Mouse (Mus musculus) kidney, postnatal 14 days (tissue): ENCODE measurements at regions not wholly inside any gene's neighbourhood (a gene's known extent, or its start where the extent isn't known, plus 50 kb on each side); places are given as distances from the start of the nearest gene placed in this dataset.

Source experiments
- DNase-seq: peaks from one replicate; pipeline ENCODE4 v3.0.0; 2022; ENCODE audit warnings: mixed read lengths

DNA sequence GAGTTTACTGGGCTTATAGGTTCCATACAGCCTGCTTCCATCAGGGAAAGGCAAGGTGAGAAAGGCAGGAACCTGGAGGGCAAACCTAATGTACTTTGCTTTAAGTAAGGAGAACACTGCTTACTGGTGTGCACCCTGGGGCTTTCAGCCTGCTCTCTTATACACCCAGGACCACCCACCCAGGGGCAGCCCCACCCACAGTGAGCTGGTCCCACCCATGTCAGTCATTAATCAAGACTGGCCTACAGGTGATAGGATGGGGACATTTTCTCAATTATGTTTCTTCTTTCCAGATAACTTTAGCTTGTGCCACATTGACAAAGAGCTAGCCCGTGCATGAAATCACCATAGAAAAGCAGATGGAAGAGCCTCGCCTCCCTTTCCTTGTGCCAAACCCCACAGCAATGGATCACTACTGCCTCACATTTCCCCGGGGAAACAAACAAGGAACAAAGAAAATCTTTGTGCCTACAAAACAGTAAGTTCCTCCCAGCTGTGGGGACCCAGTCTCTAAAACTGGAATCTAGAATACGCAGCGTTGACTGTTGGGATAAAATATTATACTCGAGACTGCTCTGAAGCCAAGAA lies 221.5 kb downstream of the Pdcd6ip start:
- no peak for DNase-seq

DNA sequence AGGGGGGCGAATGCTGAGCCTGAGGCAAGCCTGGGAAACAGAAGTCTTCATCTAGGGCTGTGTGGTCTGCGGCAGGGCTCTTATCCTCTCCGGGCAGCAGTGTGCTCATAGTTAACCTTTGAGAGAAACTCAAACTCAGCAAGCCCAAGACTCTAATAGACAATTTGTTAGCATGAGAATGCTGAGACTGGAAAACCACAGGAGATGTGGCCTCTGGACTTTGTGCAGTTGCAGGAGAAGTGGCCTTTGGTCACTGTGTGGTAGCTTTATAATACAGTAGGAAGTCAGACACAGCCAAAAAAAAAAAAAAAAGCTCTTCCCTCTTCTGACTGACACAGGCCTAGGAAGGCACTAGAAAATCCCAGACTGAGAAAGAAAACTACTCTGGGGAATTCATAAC lies 228.2 kb downstream of the Pdcd6ip start:
- peak; percentile 66 for DNase-seq

DNA sequence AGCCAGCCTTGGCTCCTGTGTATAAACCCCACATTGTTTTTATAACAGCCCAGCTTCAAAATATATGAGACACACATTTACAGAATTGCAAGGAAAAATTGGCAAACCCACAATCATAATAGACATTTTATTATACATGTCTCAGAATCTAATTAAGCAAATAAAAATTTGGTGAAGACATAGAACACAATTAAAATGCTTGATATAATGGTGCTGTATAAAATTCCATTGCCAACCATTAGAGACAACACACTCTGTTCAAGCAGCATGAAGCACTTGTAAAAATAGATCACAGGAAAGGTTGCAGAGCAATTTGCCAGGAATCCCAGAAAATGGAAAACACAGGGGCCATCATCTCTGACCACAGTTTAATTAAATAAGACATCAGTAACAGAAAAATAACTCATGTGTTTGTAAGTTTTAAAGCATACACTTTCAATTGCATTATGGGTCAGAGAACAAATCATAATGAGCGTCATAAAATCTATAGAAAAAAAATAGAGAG lies 229.2 kb downstream of the Pdcd6ip start:
- DNase-seq = no peak

GRCm38 (mm10) chr9:113471781-113472180 lies 236.3 kb downstream of the Pdcd6ip start:
- no peak for DNase-seq

DNA sequence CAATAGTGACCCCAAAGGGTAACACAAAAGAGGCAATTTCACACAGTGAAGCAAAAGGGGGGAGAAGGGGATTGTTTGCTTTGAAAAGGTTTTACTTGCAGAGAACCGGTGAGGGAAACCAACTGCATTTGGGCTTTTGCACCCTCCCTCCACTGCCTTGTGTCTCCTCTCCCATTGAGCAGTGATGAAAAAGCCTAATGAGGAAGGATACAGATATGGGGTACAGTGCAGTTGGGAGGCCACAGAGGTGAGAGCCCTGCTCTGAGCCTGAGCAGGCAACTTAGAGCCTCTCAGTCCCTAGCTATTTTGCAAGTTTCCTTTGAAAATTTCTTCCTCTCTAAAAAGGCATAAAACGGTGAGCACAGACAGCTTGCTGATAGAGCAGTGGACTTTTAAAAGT lies 245.2 kb downstream of the Pdcd6ip start:
- no peak for DNase-seq

DNA sequence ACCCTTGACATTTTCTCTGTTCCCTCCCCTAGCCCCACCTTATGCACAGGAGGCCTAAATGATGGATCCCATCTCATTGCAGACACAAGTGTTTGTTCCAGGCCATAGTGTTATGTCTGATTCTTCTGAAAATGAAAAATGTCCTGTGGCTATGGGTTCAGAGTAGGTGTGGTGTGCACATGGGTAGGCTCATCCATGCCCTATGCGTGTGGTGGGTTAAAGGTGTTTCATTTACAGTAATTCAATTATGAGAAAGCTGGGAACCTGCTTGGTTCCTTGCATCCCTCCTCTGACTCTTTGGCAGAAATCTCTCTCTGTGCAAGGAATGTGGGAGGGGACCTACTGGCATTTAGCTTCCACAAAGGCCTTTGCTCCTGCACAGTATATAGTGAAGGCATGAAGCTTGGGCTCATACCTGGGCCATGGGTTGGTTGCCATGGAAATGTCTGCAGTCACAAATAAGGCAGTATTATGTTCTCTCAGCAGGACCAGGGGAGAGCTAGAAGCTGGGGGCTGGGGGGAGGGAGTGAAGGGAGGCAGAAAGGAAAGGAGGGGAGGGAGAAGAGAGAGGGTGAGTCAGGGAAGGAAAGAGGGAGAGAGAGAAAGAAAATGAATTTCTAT lies 245.7 kb downstream of the Pdcd6ip start:
- DNase-seq = no peak

DNA sequence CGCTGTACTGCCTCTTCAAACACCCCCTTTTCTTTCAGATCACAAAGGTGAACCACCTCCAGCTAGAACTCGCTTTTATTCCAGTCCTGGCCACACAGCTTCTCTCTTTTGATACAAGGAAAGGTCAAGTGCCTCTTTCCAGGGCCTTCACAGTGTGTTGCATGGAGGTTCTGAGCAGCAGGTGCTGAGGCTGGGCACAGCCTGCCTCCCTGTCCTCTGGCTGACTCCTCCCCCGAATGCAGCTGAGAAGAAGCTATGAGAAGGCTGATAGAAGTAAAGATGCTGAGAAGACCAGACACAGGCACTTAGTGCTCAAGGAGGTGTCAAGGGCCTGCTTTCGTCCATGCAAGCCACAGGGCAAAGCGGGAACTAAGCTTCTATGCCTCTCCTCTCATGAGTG lies 248.2 kb downstream of the Pdcd6ip start:
- no peak for DNase-seq

GRCm38 (mm10) chr9:113459221-113459620 lies 248.8 kb downstream of the Pdcd6ip start:
- DNase-seq = no peak

DNA sequence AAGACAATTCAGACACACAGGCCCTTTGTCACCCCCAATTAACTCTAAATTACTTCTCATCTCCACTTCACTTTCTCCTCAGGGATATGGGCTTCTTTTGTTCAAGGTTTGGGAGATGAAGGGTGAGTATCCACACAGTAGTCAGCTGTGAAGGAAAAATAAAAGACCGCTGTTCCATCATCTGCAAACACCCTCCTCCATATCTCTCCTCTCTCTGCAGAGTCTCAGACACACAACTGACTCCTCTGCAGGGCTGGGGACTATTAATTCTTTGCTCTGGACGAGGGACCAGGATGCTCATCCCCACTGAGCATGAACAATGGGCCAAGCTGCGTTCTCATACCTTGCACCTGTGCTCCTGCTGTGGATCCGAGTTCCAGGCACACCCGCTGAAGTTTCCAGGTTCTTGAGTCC lies 249.3 kb downstream of the Pdcd6ip start:
- DNase-seq = no peak

DNA sequence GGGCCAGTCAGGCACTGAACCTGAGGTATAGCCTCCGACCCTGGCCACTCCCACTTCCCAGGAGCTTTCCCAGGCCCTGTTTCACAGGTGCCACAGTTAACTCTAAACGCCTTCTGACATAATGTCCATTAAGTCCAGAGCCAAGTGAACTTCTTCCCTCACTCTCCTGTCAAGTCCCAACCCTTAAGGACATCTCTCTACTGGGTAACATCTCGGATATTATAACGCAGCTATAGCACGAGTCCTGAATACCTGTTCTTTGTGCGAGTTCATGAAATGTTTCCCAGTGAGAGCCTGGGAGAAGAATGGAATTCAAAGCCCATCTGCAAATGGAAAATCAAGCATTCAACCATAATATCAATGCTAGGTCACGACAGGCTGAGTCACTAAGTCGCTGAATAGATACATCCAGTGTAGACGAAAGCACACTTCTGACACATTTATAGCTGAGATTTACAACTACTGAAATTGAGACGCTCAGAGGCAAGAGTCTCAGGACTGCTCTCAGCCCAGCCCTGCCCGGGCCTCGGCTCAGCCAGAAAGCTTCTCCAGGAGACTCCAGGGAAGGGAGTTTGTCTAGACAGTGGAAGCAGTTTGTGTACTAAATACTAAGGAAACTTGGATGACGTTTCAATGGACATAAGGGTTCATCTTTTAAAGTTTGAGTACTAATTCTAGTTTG lies 250.7 kb downstream of the Pdcd6ip start:
- DNase-seq = no peak

DNA sequence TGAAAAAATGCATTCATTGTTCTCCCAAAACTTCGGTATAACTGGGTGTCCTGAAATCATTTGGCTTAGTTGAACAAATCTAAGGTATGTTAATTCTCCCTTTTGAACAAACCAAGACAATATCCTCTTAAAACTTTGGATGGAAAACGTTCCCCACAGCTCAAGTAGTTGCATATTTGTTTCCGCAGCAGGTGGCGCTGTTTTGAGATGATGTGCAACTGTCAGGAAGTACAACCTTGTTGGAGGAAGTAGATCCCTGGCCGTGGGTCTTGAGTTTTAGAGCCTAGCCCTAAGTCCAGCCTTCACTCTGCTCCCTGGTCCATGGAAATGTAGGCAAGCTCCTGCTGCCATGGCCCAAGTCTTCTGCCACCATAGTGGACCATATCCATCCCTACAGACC lies 252.5 kb downstream of the Pdcd6ip start:
- DNase-seq = no peak

DNA sequence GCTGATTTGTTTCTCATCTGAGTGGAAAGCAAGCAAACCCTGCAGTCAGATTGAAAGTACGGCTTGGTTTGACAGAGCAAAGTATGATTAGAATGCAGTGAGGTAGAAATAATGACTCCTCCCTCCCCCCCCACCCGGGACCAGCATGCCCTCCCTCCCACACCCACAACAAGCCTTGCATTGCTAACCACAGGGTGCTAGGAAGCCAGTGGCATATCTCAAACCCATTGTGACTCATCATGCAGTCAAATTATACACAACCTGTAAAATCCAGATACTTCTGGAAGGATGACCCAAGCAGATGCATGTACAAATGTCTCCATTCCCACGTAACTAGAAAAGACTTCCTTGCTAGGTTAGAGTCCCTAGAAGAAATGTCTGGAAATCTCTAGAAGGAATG lies 254.8 kb downstream of the Pdcd6ip start:
- no peak for DNase-seq

GRCm38 (mm10) chr9:113441770-113442411 lies 266.2 kb downstream of the Pdcd6ip start:
- DNase-seq = peak; percentile 75

GRCm38 (mm10) chr9:113438394-113438793 lies 269.7 kb downstream of the Pdcd6ip start:
- no peak for DNase-seq

- DNase-seq = no peak
Measured at GRCm38 (mm10) chr9:113435921-113436320, 272.1 kb downstream of the Pdcd6ip start.

GRCm38 (mm10) chr9:113433424-113433823 lies 274.6 kb downstream of the Pdcd6ip start:
- DNase-seq = no peak

DNA sequence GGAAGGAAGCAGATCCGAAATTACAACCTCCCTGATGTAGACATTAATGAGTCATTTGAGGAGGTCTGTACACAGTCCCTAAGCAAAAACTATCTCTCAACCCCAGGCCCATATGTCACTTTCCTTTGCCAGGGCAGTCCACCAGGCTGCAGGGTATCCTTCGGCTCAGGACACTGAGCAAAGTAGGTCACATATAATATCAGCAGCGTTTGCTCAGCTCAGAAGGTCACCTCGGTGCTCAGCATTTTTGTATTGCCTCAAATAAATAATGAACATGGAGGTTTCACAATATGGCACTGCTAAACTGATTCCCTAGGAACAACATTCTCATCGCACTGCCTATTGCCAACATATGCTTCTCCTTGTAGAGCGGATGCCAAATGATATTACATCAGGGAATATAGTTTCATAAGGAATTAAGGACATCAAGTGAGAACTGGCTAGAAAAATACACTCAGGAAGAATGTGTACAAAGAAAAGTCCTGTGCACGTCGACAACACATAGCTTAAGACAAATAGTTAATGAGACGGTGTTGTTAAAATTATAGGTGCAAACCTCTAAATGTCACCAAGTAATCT lies 275.4 kb downstream of the Pdcd6ip start:
- no peak for DNase-seq

GRCm38 (mm10) chr9:113430411-113430810 lies 277.6 kb downstream of the Pdcd6ip start:
- DNase-seq = no peak

- DNase-seq = no peak
Measured at GRCm38 (mm10) chr9:113427281-113427680, 280.8 kb downstream of the Pdcd6ip start.

- DNase-seq = no peak
Measured at GRCm38 (mm10) chr9:113426324-113426723, 281.7 kb downstream of the Pdcd6ip start.

- no peak for DNase-seq
Measured at GRCm38 (mm10) chr9:113421645-113422044, 286.4 kb downstream of the Pdcd6ip start.

GRCm38 (mm10) chr9:113421121-113421520 lies 286.9 kb downstream of the Pdcd6ip start:
- no peak for DNase-seq

- DNase-seq = no peak
Measured at GRCm38 (mm10) chr9:113419801-113420200, 288.3 kb downstream of the Pdcd6ip start.
